Mouse (Mus musculus) heart, embryonic 11.5 days (tissue): ENCODE data around the gene Gtf2a2. TPM values are rescaled to one million over a fixed set of nuclear protein-coding genes. Genes with fewer than 3 reads are reported as not detected.

Experiments
- ATAC-seq: fragments of 200-750 bp; cut with Nextera tagmentation; replicated peaks from 2 replicates; pipeline ENCODE4 v1.8.0; 2017; ENCODE audit warnings: moderate library complexity; ENCODE audit not compliant: insufficient number of reproducible peaks, low FRiP score, low TSS enrichment
- H3K27ac ChIP-seq: fragments of 300-500 bp; sonication (generic); 2 replicates; pipeline ENCODE4 v1.5.1; 2014; ENCODE audit warnings: mild to moderate bottlenecking, low read depth, low read length
- H3K27me3 ChIP-seq: fragments of 300-500 bp; sonication (generic); 2 replicates; pipeline ENCODE4 v1.6.1; 2014; ENCODE audit warnings: mild to moderate bottlenecking, low read length, mixed read lengths; ENCODE audit not compliant: control insufficient read depth, insufficient read depth
- H3K36me3 ChIP-seq: fragments of 300-500 bp; sonication (generic); 2 replicates; pipeline ENCODE4 v1.6.1; 2014; ENCODE audit warnings: mild to moderate bottlenecking, low read length, moderate library complexity, mixed read lengths; ENCODE audit not compliant: control insufficient read depth, insufficient read depth
- H3K4me1 ChIP-seq: fragments of 300-500 bp; sonication (generic); 2 replicates; pipeline ENCODE4 v1.6.1; 2014; ENCODE audit warnings: low read length; ENCODE audit not compliant: control insufficient read depth, insufficient read depth
- H3K4me2 ChIP-seq: fragments of 300-500 bp; sonication (generic); 2 replicates; pipeline ENCODE4 v1.6.1; 2014; ENCODE audit warnings: mild to moderate bottlenecking, moderate library complexity
- H3K4me3 ChIP-seq: fragments of 300-500 bp; sonication (generic); 2 replicates; pipeline ENCODE4 v1.5.1; 2014; ENCODE audit warnings: low read depth, low read length
- H3K9ac ChIP-seq: fragments of 300-500 bp; sonication (generic); 2 replicates; pipeline ENCODE4 v1.6.1; 2014; ENCODE audit warnings: mild to moderate bottlenecking, low read depth, low read length, moderate library complexity
- H3K9me3 ChIP-seq: fragments of 300-500 bp; sonication (generic); replicated peaks from 2 replicates; pipeline ENCODE4 v1.6.1; 2016; ENCODE audit warnings: low read length; ENCODE audit not compliant: control insufficient read depth
- WGBS: fragments of 180-500 bp; shearing (Covaris S2); extraction: QIAGEN DNeasy Blood & Tissue Kit; methylation state at CpG from one replicate; pipeline ENCODE4 v1.1.7; 2014; ENCODE audit not compliant: insufficient replicate concordance; 5-methylcytosine and 5-hydroxymethylcytosine counted together
- polyA plus RNA-seq: library from polyadenylated mRNA; unstranded; fragments of >200 nt; fragmentation: Nextera tagmentation; extraction: Ambion mirVana; gene quantifications from 2 replicates; pipeline ENCODE4 v1.2.1, GENCODE M21; 2014

Gene Gtf2a2
- polyA plus RNA-seq, 1 experiment from 2014 or later, result 160 TPM

GRCm38 (mm10) chr9:70052730-70053129, 40.4 kb downstream of the Gtf2a2 start:
- Histone ChIP-seq H3K4me3 (no peak overlapping the region), H3K4me1 (peaks cover 2% of the 10 kb centered on the region; the same call in 1 of the 2 replicates), H3K9ac (no peak overlapping the region), H3K9me3 (no peaks in the 10 kb centered on the region), H3K36me3 (no peaks in the 10 kb centered on the region), H3K27me3 (no peaks in the 10 kb centered on the region), H3K27ac (no peak overlapping the region), H3K4me2 (no peak overlapping the region)
- no peak for ATAC-seq
- 76% methylated on average over 3 of the region's 3 CpGs for WGBS

GRCm38 (mm10) chr9:70053411-70053810, 41.1 kb downstream of the Gtf2a2 start:
- no peaks in the 10 kb centered on the region for H3K27me3 ChIP-seq
- H3K4me3 ChIP-seq, result no peak overlapping the region
- H3K4me1 ChIP-seq, result peaks cover 2% of the 10 kb centered on the region; the same call in 1 of the 2 replicates
- no peak overlapping the region for H3K27ac ChIP-seq
- H3K4me2 ChIP-seq, result no peak overlapping the region
- no peaks in the 10 kb centered on the region for H3K9me3 ChIP-seq
- H3K9ac ChIP-seq, result no peak overlapping the region
- ATAC-seq, result no peak
- 43% methylated on average over 3 of the region's 3 CpGs for WGBS
- H3K36me3 ChIP-seq, result no peaks in the 10 kb centered on the region

GRCm38 (mm10) chr9:70062012-70062411, 49.7 kb downstream of the Gtf2a2 start:
- no peaks in the 10 kb centered on the region for H3K27me3 ChIP-seq
- H3K27ac ChIP-seq, result no peak overlapping the region
- H3K4me2 ChIP-seq, result no peak overlapping the region
- H3K4me1 ChIP-seq, result no peaks in the 10 kb centered on the region
- H3K36me3 ChIP-seq, result no peaks in the 10 kb centered on the region
- no peak overlapping the region for H3K4me3 ChIP-seq
- no peak for ATAC-seq
- no peak overlapping the region for H3K9ac ChIP-seq
- H3K9me3 ChIP-seq, result no peaks in the 10 kb centered on the region
- 76% methylated on average over 3 of the region's 3 CpGs for WGBS

- no peaks in the 10 kb centered on the region for H3K4me1 ChIP-seq
- H3K27me3 ChIP-seq, result no peaks in the 10 kb centered on the region
- no peak overlapping the region for H3K4me2 ChIP-seq
- WGBS, result 75% methylated on average over 3 of the region's 3 CpGs
- H3K9me3 ChIP-seq, result no peaks in the 10 kb centered on the region
- no peak for ATAC-seq
- no peak overlapping the region for H3K9ac ChIP-seq
- no peaks in the 10 kb centered on the region for H3K36me3 ChIP-seq
- no peak overlapping the region for H3K27ac ChIP-seq
- H3K4me3 ChIP-seq, result no peak overlapping the region
Observed at GRCm38 (mm10) chr9:70067497-70067896, 55.1 kb downstream of the Gtf2a2 start.

- no peaks in the 10 kb centered on the region for H3K4me1 ChIP-seq
- no peak for ATAC-seq
- no peak overlapping the region for H3K9ac ChIP-seq
- no peaks in the 10 kb centered on the region for H3K27me3 ChIP-seq
- H3K36me3 ChIP-seq, result no peaks in the 10 kb centered on the region
- H3K4me2 ChIP-seq, result no peak overlapping the region
- H3K4me3 ChIP-seq, result no peak overlapping the region
- WGBS, result 59% methylated on average over 8 of the region's 8 CpGs
- no peak overlapping the region for H3K27ac ChIP-seq
- no peaks in the 10 kb centered on the region for H3K9me3 ChIP-seq
Observed at GRCm38 (mm10) chr9:70069961-70070435, 57.6 kb downstream of the Gtf2a2 start.

GRCm38 (mm10) chr9:70072387-70072786, 60.0 kb downstream of the Gtf2a2 start:
- no peak overlapping the region for H3K4me3 ChIP-seq
- 80% methylated on average over 8 of the region's 8 CpGs for WGBS
- no peaks in the 10 kb centered on the region for H3K4me1 ChIP-seq
- no peaks in the 10 kb centered on the region for H3K36me3 ChIP-seq
- H3K4me2 ChIP-seq, result no peak overlapping the region
- H3K27me3 ChIP-seq, result no peaks in the 10 kb centered on the region
- no peak for ATAC-seq
- no peak overlapping the region for H3K9ac ChIP-seq
- no peak overlapping the region for H3K27ac ChIP-seq
- H3K9me3 ChIP-seq, result no peaks in the 10 kb centered on the region

Other genes with a start within 250 kb of the Gtf2a2 start
- 124 and 133 TPM in 2 replicates for gene Bnip2, start 23.1 kb upstream of the Gtf2a2 start, polyA plus RNA-seq
- gene Gcnt3, start 25.5 kb downstream of the Gtf2a2 start, polyA plus RNA-seq, result not detected in 2 replicates
- 20.9 and 24.7 TPM in 2 replicates for gene Fam81a, start 130.0 kb downstream of the Gtf2a2 start, polyA plus RNA-seq
- 10.7 and 11.2 TPM in 2 replicates for gene Myo1e, start 194.8 kb downstream of the Gtf2a2 start, polyA plus RNA-seq